Mouse (Mus musculus) C2C12 (cell line): ENCODE data around the gene Fbxo21. TPM values are rescaled to one million over a fixed set of nuclear protein-coding genes. Genes with fewer than 3 reads are reported as not detected.

ENCODE experiments used
- H3K27me3 ChIP-seq: one replicate; pipeline ENCODE4 v1.6.1; 2011; ENCODE audit not compliant: control insufficient read depth, insufficient read depth, insufficient read length
- H3K36me3 ChIP-seq: one replicate; pipeline ENCODE4 v1.6.1; 2011; ENCODE audit not compliant: control insufficient read depth, insufficient read depth
- H3K4me3 ChIP-seq: one replicate; pipeline ENCODE4 v1.5.1; 2011; ENCODE audit warnings: mild to moderate bottlenecking, control low read depth; ENCODE audit not compliant: poor library complexity, insufficient read depth, severe bottlenecking
- H3K79me2 ChIP-seq: one replicate; pipeline ENCODE4 v1.6.1; 2011; ENCODE audit not compliant: control insufficient read depth, insufficient read depth
- H3K79me3 ChIP-seq: one replicate; pipeline ENCODE4 v1.6.1; 2011; ENCODE audit warnings: low read depth, control low read depth
- H3ac ChIP-seq: one replicate; pipeline ENCODE3; 2011; ENCODE audit warnings: low read depth; ENCODE audit not compliant: control insufficient read depth, insufficient read length
- CEBPB ChIP-seq: IDR thresholded peaks from one replicate; pipeline ENCODE4 v1.6.1; 2011; ENCODE audit warnings: low read depth, mild to moderate bottlenecking, control low read depth, moderate library complexity
- CTCF ChIP-seq: IDR thresholded peaks from one replicate; pipeline ENCODE4 v1.5.1; 2011; ENCODE audit not compliant: control insufficient read depth, insufficient read depth, insufficient read length
- FOSL1 ChIP-seq: IDR thresholded peaks from one replicate; pipeline ENCODE4 v1.8.0; 2011; ENCODE audit warnings: mild to moderate bottlenecking, low read length; ENCODE audit not compliant: poor library complexity, insufficient read depth, severe bottlenecking
- MAX ChIP-seq: IDR thresholded peaks from one replicate; pipeline ENCODE4 v1.6.1; 2011; ENCODE audit warnings: mild to moderate bottlenecking, control low read depth
- MYOD1 ChIP-seq: IDR thresholded peaks from one replicate; pipeline ENCODE4 v1.6.1; 2011; ENCODE audit warnings: low read depth; ENCODE audit not compliant: control insufficient read depth, insufficient read length
- MYOG ChIP-seq: IDR thresholded peaks from one replicate; pipeline ENCODE4 v1.6.1; 2011; ENCODE audit not compliant: control insufficient read depth, insufficient read length; ENCODE audit errors: extremely low read depth
- USF1 ChIP-seq: IDR thresholded peaks from one replicate; pipeline ENCODE4 v1.6.1; 2011; ENCODE audit warnings: low read depth, mild to moderate bottlenecking, control low read depth, moderate library complexity
- polyA plus RNA-seq: library from polyadenylated mRNA; unstranded; fragments of >200 nt; fragmentation: generic; extraction: Trizol; gene quantifications from one replicate; pipeline ENCODE4 v1.2.1, GENCODE M21; 2012; ENCODE audit warnings: missing spikeins

The Fbxo21 gene
- polyA plus RNA-seq, 1 experiment = 16.0 TPM

- H3ac ChIP-seq = no peak overlapping the region
- no peaks in the 10 kb centered on the region for H3K79me3 ChIP-seq
- no peaks in the 10 kb centered on the region for H3K27me3 ChIP-seq
- TF ChIP-seq CEBPB = no peak
- TF ChIP-seq MYOD1 = no peak
- TF ChIP-seq FOSL1 = no peak
- no peak for TF ChIP-seq MAX
- no peaks in the 10 kb centered on the region for H3K79me2 ChIP-seq
- H3K36me3 ChIP-seq = peaks cover 18% of the 10 kb centered on the region
- H3K4me3 ChIP-seq = no peak overlapping the region
These were observed 17.0 kb downstream of the Fbxo21 start for GRCm38 (mm10) chr5:117993550-117993949.

DNA sequence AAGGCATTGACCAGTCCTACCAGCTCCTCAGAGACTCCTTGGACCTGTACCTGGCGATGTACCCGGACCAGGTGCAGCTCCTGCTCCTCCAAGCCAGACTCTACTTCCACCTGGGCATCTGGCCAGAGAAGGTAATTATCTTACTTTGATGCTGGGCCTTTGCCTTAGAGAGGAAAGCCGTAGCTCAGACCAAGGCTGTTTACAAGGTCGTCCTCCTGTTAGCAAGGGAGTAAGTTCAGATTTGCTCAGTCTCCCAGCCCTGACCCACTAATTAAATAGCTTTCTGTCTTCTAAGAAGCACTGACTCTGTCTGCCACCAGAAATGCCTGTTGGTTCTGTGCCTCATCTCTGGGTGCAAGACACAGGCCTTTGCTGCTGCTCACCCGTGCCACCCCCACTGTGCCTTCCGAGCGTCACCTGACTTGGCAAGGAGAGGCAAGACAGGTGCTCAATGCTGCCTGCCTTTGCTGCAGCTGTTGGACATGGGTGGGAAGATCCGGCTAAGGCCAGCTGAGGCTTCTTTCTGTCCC is 18.9 kb downstream of the Fbxo21 start:
- H3K79me3 ChIP-seq = no peaks in the 10 kb centered on the region
- H3ac ChIP-seq = no peak overlapping the region
- H3K27me3 ChIP-seq = no peaks in the 10 kb centered on the region
- H3K79me2 ChIP-seq = no peaks in the 10 kb centered on the region
- no peak overlapping the region for H3K4me3 ChIP-seq
- TF ChIP-seq FOSL1 = no peak
- no peak for TF ChIP-seq CTCF
- no peak for TF ChIP-seq MAX
- no peak for TF ChIP-seq MYOG
- TF ChIP-seq USF1 = no peak
- TF ChIP-seq CEBPB = no peak
- TF ChIP-seq MYOD1 = no peak
- H3K36me3 ChIP-seq = peaks cover 18% of the 10 kb centered on the region

GRCm38 (mm10) chr5:117995911-117996310 is 19.4 kb downstream of the Fbxo21 start:
- Histone ChIP-seq H3K79me3 (no peaks in the 10 kb centered on the region), H3K27me3 (no peaks in the 10 kb centered on the region), H3ac (no peak overlapping the region), H3K79me2 (no peaks in the 10 kb centered on the region), H3K4me3 (no peak overlapping the region), H3K36me3 (peaks cover 16% of the 10 kb centered on the region)
- TF ChIP-seq USF1 (no peak), MYOG (no peak), CTCF (no peak), MYOD1 (no peak), CEBPB (no peak), MAX (no peak), FOSL1 (no peak)

- H3K36me3 ChIP-seq = peaks cover 10% of the 10 kb centered on the region
- no peak overlapping the region for H3ac ChIP-seq
These were observed 20.1 kb downstream of the Fbxo21 start for GRCm38 (mm10) chr5:117996581-117996980.

DNA sequence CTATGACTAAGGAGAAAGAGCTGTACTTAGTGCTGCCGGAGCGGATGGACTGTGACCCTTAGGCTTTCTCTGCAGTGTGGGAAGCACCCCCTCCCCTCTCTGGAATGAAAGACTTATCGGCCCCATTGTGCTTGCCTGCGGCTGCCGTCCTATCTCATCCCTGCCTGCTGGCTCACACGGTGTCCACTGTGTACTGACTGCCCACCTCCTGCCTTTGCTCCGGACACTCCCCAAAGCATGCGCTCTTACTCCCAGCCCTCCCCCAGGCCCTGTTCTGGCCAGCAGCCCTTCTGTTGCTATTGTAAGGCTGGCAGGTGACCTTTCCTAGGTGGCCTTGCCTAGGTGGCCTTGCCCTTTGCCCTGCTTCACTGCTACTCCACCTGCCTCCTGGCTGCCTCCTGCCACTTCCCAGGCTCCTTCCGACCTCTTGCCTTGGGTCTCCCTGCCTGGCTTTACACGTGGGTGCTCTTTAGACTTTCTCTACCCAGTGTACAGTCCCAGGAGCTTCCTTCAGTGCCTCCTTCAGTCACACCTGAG is 21.0 kb downstream of the Fbxo21 start:
- no peak overlapping the region for H3K4me3 ChIP-seq
- no peak for TF ChIP-seq CTCF
- no peak for TF ChIP-seq MYOG
- TF ChIP-seq FOSL1 = no peak
- TF ChIP-seq CEBPB = no peak
- no peak for TF ChIP-seq MYOD1
- TF ChIP-seq MAX = no peak
- TF ChIP-seq USF1 = no peak
- no peaks in the 10 kb centered on the region for H3K27me3 ChIP-seq
- H3ac ChIP-seq = no peak overlapping the region
- H3K79me2 ChIP-seq = no peaks in the 10 kb centered on the region
- peaks cover 10% of the 10 kb centered on the region for H3K36me3 ChIP-seq
- H3K79me3 ChIP-seq = no peaks in the 10 kb centered on the region

More at GRCm38 (mm10) chr5:117996581-117996980, 20.1 kb downstream of the Fbxo21 start:
- no peaks in the 10 kb centered on the region for H3K27me3 ChIP-seq
- H3K4me3 ChIP-seq = no peak overlapping the region
- H3K79me2 ChIP-seq = no peaks in the 10 kb centered on the region
- H3K79me3 ChIP-seq = no peaks in the 10 kb centered on the region
- TF ChIP-seq CTCF = no peak
- no peak for TF ChIP-seq USF1
- no peak for TF ChIP-seq FOSL1
- TF ChIP-seq CEBPB = no peak
- no peak for TF ChIP-seq MAX
- no peak for TF ChIP-seq MYOG
- no peak for TF ChIP-seq MYOD1

DNA sequence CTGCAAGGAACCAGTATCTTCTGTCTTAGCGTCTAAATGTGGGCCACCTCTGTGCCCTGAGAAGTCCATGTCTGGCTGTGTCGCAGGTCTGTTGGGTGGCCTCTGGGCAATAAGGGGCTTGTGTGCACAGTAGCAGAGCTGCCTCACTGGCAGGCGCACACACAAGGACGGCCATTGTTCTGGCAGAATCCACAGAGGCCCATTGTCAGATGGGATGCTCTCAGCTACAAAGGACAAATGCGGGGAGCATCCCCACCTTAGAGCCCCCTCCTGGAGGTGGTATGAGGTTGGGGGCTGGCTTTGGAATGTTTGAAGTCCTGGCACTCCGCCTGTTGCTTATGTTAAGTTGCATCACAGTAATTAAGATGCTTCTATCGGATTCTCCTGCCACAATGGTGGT is 22.5 kb downstream of the Fbxo21 start:
- TF ChIP-seq FOSL1 = no peak
- H3K27me3 ChIP-seq = no peaks in the 10 kb centered on the region
- no peaks in the 10 kb centered on the region for H3K79me3 ChIP-seq
- no peak overlapping the region for H3K4me3 ChIP-seq
- no peaks in the 10 kb centered on the region for H3K79me2 ChIP-seq
- H3K36me3 ChIP-seq = peaks cover 10% of the 10 kb centered on the region
- H3ac ChIP-seq = no peak overlapping the region
